Mouse (Mus musculus) midbrain, embryonic 14.5 days (tissue): Measurements from ENCODE around the gene Gm49325. TPM values are rescaled to one million over a fixed set of nuclear protein-coding genes. Genes with fewer than 3 reads are reported as not detected.

Experiments used
- ATAC-seq: fragments of 200-750 bp; cut with Nextera tagmentation; 2 replicates; pipeline ENCODE4 v1.8.0; 2017; ENCODE audit warnings: moderate number of reproducible peaks, moderate library complexity; ENCODE audit not compliant: low FRiP score, low TSS enrichment
- DNase-seq: peaks from one replicate; pipeline ENCODE4 v3.0.0-alpha.2; 2015
- H3K27ac ChIP-seq: fragments of 300-500 bp; sonication (generic); replicated peaks from 2 replicates; pipeline ENCODE4 v1.5.1; 2014; ENCODE audit warnings: mild to moderate bottlenecking, low read depth, low read length, moderate library complexity
- H3K27me3 ChIP-seq: fragments of 300-500 bp; sonication (generic); 2 replicates; pipeline ENCODE4 v1.6.1; 2014; ENCODE audit warnings: low read length, control low read depth, mixed read lengths; ENCODE audit not compliant: control insufficient read depth, insufficient read depth
- H3K36me3 ChIP-seq: fragments of 300-500 bp; sonication (generic); 2 replicates; pipeline ENCODE4 v1.6.1; 2014; ENCODE audit warnings: low read length, control low read depth; ENCODE audit not compliant: control insufficient read depth, insufficient read depth
- H3K4me1 ChIP-seq: fragments of 300-500 bp; sonication (generic); 2 replicates; pipeline ENCODE4 v1.6.1; 2014; ENCODE audit warnings: mild to moderate bottlenecking, antibody characterized with exemption, low read length, control low read depth; ENCODE audit not compliant: control insufficient read depth, insufficient read depth
- H3K4me2 ChIP-seq: fragments of 300-500 bp; sonication (generic); 2 replicates; pipeline ENCODE4 v1.6.1; 2014; ENCODE audit warnings: mild to moderate bottlenecking, low read length, moderate library complexity
- H3K4me3 ChIP-seq: fragments of 300-500 bp; sonication (generic); replicated peaks from 2 replicates; pipeline ENCODE4 v1.5.1; 2014; ENCODE audit warnings: low read depth, low read length
- H3K9ac ChIP-seq: fragments of 300-500 bp; sonication (generic); replicated peaks from 2 replicates; pipeline ENCODE4 v1.6.1; 2014; ENCODE audit warnings: mild to moderate bottlenecking, low read length, moderate library complexity
- H3K9me3 ChIP-seq: fragments of 300-500 bp; sonication (generic); 2 replicates; pipeline ENCODE4 v1.6.1; 2016; ENCODE audit warnings: low read length, control low read depth, mixed read lengths; ENCODE audit not compliant: control insufficient read depth
- WGBS: fragments of 180-500 bp; shearing (Covaris S2); extraction: QIAGEN DNeasy Blood & Tissue Kit; methylation state at CpG from one replicate; pipeline ENCODE4 v1.1.7; 2014; 5-methylcytosine and 5-hydroxymethylcytosine counted together
- polyA plus RNA-seq: library from polyadenylated mRNA; unstranded; fragments of >200 nt; fragmentation: Nextera tagmentation; extraction: Ambion mirVana; gene quantifications from 2 replicates; pipeline ENCODE4 v1.2.1, GENCODE M21; 2014

Gene Gm49325
- polyA plus RNA-seq, 1 experiment from 2014 or later: 16.3 TPM

DNA sequence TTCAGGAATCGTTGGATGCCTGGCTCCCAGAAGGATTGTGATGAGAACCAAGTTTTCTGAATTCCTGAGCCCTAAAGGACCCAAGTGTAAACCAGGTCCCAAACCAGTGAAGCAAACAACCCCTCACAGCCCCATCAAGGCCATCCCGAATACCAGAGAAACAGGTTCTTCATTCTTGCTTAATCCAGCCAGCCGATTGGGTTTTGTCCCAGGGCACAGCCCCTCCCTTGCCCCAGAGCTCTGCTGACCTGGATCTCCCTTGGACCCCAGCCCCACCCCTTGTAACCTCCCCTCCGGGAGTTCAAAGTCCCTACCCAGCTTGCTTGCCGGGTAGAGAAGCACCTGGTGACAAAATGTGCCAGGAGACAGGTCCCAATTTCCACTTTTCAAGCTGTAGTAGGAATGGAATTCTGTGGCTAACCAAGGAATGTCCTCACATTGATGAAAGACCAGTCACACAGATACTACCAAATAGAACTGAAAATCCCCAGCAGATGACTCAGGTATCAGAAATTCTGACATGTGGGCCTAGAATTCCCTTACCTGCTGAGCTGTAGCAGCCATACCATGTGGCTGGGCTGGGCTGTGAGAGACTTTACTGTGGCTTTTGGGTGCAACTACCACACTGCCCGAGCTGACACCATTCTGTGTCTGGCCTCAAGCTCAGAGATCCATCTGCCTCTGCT, 35.9 kb upstream of the Gm49325 start:
- Histone ChIP-seq H3K4me1 (no peaks in the 10 kb centered on the region), H3K4me2 (no peak overlapping the region), H3K27ac (no peak overlapping the region), H3K4me3 (no peak overlapping the region), H3K9me3 (no peaks in the 10 kb centered on the region), H3K9ac (no peak overlapping the region), H3K27me3 (no peaks in the 10 kb centered on the region), H3K36me3 (no peaks in the 10 kb centered on the region)
- DNase-seq: no peak
- no peak for ATAC-seq
- WGBS: 66% methylated on average over 6 of the region's 6 CpGs

DNA sequence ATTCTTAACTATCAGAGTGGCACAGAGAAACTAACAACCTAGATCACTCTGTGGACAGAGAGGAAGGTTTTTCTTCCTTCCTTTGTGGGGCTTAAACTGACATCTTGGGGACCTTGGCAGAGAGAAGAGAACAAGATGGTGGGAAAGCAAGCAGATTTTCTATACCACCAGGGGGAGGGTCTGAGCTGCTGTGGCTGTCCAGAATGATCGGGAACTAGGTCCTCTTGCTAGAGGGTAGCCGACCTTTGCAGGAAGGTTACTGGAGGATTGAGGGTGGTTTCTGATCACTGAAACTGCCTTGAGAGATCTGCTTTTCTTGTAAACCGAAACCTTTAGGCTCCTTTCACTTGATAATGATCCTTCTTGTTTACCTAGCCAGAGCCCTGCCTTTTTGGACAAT, 33.8 kb upstream of the Gm49325 start:
- Histone ChIP-seq H3K27me3 (no peaks in the 10 kb centered on the region), H3K36me3 (no peaks in the 10 kb centered on the region), H3K4me1 (no peaks in the 10 kb centered on the region), H3K27ac (no peak overlapping the region), H3K4me3 (no peak overlapping the region), H3K4me2 (no peak overlapping the region), H3K9ac (no peak overlapping the region), H3K9me3 (no peaks in the 10 kb centered on the region)
- 36% methylated on average over 3 of the region's 3 CpGs for WGBS
- no peak for DNase-seq
- ATAC-seq: no peak

DNA sequence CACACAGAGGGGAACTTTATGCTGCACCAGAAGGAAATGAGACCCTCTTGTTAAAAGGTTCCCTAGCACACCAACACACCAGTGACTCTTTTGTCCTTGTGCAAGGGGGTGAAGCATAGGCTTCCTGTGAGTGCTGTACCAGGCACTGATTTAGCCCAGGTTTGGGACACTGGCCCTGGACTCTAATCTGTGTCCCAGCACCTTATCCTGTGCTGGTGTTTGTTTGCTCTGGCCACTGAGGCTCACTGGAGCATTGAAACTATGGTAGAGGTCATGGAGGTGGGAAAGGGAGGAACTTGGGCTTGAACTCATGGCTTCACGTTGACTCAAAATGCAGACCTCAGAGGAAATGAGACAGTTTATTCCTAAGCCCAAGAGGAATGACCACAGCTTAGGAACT, 32.8 kb upstream of the Gm49325 start:
- Histone ChIP-seq H3K4me2 (no peak overlapping the region), H3K36me3 (no peaks in the 10 kb centered on the region), H3K4me1 (no peaks in the 10 kb centered on the region), H3K27me3 (no peaks in the 10 kb centered on the region), H3K27ac (no peak overlapping the region), H3K4me3 (no peak overlapping the region), H3K9me3 (no peaks in the 10 kb centered on the region), H3K9ac (no peak overlapping the region)
- DNase-seq (no peak), ATAC-seq (no peak)
- 54% methylated on average over 1 of the region's 1 CpGs for WGBS

DNA sequence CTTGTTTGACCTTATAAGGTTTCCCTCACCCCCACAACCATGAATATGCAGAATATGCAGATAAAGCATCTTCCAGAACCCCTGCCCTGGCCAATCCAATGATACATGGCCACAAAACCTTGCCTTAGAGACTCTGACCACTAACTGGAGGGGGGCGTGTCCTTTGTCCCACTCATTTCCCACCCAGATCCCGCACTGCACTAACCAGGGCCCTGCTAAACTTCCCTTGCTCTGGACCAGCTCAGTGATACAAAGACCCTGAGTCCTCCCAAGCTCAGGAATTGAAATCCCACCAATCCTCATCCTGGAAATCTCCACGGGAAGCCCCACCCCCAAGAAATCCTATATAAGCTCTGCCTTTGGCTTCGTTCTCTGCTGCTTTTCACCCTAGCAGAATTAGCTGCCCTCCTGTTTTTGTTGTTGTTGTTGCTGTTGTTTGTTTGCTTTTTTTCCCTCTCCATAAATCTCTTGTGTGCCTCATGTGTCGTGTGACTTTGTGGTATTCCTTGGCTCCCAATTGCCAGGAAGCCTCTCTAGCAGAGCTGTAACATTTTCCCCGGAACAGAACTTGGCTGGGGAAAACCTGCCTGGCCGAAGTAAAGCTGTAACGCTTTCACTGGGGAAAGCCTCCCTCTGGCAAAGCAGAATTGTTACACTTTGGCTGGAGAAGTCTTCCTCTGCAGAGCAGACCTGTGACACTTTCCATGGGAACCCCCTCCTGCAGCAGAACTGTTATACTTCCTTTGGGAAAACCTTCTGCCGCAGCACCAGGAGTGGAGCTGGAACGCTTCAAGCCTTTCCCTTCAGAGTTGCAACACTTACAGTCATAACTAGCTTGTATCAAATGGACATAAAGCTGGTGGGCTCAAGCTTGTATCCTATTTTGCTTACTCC, 25.7 kb upstream of the Gm49325 start:
- Histone ChIP-seq H3K4me1 (peaks cover 12% of the 10 kb centered on the region), H3K27ac (no peak overlapping the region), H3K4me2 (no peak overlapping the region), H3K36me3 (no peaks in the 10 kb centered on the region), H3K9me3 (no peaks in the 10 kb centered on the region), H3K9ac (no peak overlapping the region), H3K4me3 (no peak overlapping the region), H3K27me3 (no peaks in the 10 kb centered on the region)
- 68% methylated on average over 10 of the region's 10 CpGs for WGBS
- DNase-seq: no peak
- ATAC-seq: no peak

DNA sequence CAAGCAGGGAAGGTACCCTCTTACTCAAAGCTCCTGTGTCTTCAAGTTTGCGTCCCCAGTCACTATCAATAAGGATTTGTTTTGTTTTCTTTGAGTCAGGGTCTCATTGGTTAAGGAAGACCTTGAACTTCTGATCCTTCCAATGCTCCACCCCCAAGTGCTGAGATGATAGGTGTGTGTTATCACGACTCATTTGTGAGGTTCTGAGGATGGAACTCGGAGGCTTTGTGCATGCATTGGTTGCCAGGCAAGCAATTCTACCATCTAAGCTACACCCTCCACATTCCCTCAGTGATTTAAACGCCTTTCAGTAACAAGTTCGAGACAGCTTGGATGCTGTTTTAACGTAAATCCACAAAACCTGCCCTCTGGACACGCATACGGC, 25.0 kb upstream of the Gm49325 start:
- Histone ChIP-seq H3K9me3 (no peaks in the 10 kb centered on the region), H3K4me3 (peak overlapping the region; percentile 85), H3K9ac (peak overlapping the region; percentile 83), H3K27me3 (no peaks in the 10 kb centered on the region), H3K27ac (peak overlapping the region; percentile 89), H3K4me1 (peaks cover 12% of the 10 kb centered on the region), H3K36me3 (no peaks in the 10 kb centered on the region), H3K4me2 (peak overlapping the region; percentile 84)
- DNase-seq (no peak), ATAC-seq (0 out of 2 replicates have a peak, but pooled peaks have one; percentile 2)
- WGBS: 10% methylated on average over 8 of the region's 8 CpGs

DNA sequence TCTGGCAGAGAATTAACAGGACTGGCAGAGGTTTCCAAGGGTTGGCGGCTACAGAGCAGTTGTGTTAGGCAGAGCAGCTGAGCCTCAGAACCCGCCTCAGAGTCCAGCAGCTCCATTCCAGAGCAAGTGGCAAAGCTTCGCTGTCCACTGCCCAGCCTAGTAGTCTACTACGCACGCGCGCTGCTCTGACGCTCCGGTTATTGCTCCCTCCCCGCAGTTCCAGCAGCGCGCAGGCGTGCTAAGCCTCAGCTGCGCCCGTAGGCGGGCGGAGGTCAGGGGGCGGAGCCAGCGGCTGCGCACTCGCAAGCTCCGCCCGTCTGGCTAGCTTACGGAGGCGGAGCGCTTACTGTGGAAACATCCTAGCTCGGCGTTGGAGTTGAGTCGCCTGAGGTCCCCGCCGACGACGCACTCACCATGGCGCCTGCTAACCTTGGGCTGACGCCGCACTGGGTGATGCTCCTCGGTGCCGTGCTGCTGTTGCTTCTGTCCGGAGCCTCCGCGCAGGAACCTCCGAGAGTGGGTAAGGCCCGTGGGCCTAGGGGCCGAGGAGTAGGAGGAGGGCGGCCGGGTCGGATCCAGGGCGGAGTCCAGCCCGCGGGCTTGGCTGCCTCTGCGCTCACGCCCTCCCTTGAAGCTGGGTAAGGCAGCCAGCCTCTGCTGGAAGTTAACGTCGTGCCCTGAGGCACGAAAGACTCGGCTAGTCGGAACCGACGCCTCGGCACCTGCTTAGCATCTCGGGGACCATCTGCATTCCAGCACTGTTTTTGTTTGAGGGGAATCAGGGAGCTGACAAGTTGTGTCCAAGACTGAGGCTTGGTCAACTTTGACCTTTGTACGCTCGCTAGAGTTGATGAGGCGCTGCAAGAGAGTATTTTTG, 24.4 kb upstream of the Gm49325 start, which contains the start of gene Pttg1ip:
TSS of gene Pttg1ip (plus strand) at position 313 of the 877 bp plus-strand sequence.
- Histone ChIP-seq H3K27me3 (no peaks in the 10 kb centered on the region), H3K4me2 (peak within 1 kb of the TSS; percentile 84), H3K36me3 (peaks cover under 1% of the 10 kb centered on the region; the same call in 1 of the 2 replicates), H3K4me3 (peak within 1 kb of the TSS; percentile 85), H3K9me3 (no peaks in the 10 kb centered on the region), H3K9ac (peak within 1 kb of the TSS; percentile 83), H3K27ac (peak within 1 kb of the TSS; percentile 89), H3K4me1 (peaks cover 12% of the 10 kb centered on the region)
- WGBS: under 1% methylated on average over 64 of the region's 64 CpGs
- ATAC-seq: peak; percentile 96
- DNase-seq: peak; percentile 100

DNA sequence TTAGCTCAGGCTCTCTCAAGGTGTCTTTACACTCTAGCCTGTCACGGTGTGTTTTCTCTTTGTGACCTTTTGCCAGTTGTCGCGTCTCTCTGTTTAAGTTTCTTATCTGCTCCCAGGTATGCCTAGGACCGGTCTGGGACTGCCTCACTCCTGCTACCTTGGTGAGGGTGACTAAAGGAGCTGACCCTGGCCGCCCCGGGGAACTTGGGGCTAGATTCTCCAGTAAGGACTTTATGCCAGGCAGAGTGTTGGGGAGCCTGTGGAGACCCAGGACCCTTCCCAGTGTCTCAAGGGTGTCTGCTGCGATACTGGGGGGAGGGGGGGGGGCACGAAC, 23.7 kb upstream of the Gm49325 start:
- DNase-seq (no peak), ATAC-seq (no peak)
- Histone ChIP-seq H3K4me3 (peak overlapping the region; percentile 85), H3K27ac (no peak overlapping the region), H3K9me3 (no peaks in the 10 kb centered on the region), H3K9ac (peak overlapping the region; percentile 83), H3K36me3 (peaks cover 5% of the 10 kb centered on the region; the same call in 1 of the 2 replicates), H3K4me1 (peaks cover 12% of the 10 kb centered on the region), H3K4me2 (peak overlapping the region; percentile 84), H3K27me3 (no peaks in the 10 kb centered on the region)
- 13% methylated on average over 8 of the region's 8 CpGs for WGBS

DNA sequence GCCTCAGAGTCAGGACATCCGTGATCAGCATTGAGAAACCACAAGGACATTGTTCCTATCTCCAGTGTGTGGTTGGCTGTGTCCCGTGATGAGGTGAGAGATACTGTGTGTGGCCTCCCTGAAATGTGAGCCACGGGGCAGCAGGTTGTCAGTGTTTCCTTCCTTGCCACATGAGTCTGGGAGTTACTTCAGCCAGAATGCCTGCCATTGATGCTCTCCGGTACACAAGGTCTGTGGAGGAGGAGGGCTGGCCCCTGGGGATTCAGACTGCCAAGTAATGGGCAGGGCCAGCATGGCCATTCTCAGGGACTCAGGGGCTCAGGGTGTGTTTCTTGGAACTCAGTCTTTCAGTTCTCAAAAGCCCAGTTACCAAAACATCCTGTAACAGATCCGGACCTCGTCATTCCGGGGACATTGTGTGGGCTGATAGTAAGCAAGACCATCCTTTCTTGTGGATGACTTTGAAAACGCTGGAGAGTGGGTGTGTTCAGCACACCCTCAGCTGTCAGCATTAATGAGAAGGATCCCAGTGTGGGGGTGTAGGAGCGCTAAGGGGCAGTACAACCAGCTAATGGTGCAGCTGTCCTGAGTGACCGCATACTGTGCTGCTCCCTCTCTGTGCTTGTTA, 22.1 kb upstream of the Gm49325 start:
- peaks cover 14% of the 10 kb centered on the region; the same call in 1 of the 2 replicates for H3K36me3 ChIP-seq
- H3K4me3 ChIP-seq: no peak overlapping the region
- no peak overlapping the region for H3K4me2 ChIP-seq
- 85% methylated on average over 10 of the region's 10 CpGs for WGBS
- peaks cover 12% of the 10 kb centered on the region for H3K4me1 ChIP-seq
- ATAC-seq (no peak), DNase-seq (no peak)
- no peak overlapping the region for H3K27ac ChIP-seq
- H3K9me3 ChIP-seq: no peaks in the 10 kb centered on the region
- no peaks in the 10 kb centered on the region for H3K27me3 ChIP-seq
- H3K9ac ChIP-seq: no peak overlapping the region
